Mouse (Mus musculus) CH12.LX (cell line): ENCODE data around the gene Tpm1.

Source experiments
- CTCF ChIP-seq, 2 experiments: IDR thresholded peaks in 1 of 2; conservative IDR thresholded peaks in 1 of 2; 2 replicates each; pipeline ENCODE4 v1.5.1; 2011 to 2012; ENCODE audit warnings: low read depth in 2 of 2, low read length in 2 of 2, improper control_type of control experiment in 1 of 2, inconsistent platforms in 1 of 2, mild to moderate bottlenecking in 1 of 2, moderate library complexity in 1 of 2
- ETS1 ChIP-seq: conservative IDR thresholded peaks from 2 replicates; pipeline ENCODE4 v1.6.1; 2012; ENCODE audit warnings: low read depth, mild to moderate bottlenecking, inconsistent platforms, low read length, improper control_type of control experiment, moderate library complexity
- GABPA ChIP-seq: IDR thresholded peaks from 2 replicates; pipeline ENCODE4 v1.6.1; 2012; ENCODE audit warnings: low read depth, low read length, improper control_type of control experiment, inconsistent platforms; ENCODE audit not compliant: insufficient replicate concordance
- HCFC1 ChIP-seq: IDR thresholded peaks from 2 replicates; pipeline ENCODE4 v1.6.1; 2012; ENCODE audit warnings: low read depth, mild to moderate bottlenecking, inconsistent platforms, low read length, improper control_type of control experiment
- MAX ChIP-seq: IDR thresholded peaks from 2 replicates; pipeline ENCODE4 v1.6.1; 2011; ENCODE audit warnings: low read length, improper control_type of control experiment
- MYC ChIP-seq: IDR thresholded peaks from 2 replicates; pipeline ENCODE4 v1.6.1; 2011; ENCODE audit warnings: low read depth, mild to moderate bottlenecking, improper control_type of control experiment, low read length
- POLR2A ChIP-seq: IDR thresholded peaks from 2 replicates; pipeline ENCODE4 v1.6.1; 2011; ENCODE audit warnings: low read depth, mild to moderate bottlenecking, improper control_type of control experiment, low read length
- USF1 ChIP-seq: IDR thresholded peaks from 2 replicates; pipeline ENCODE4 v1.6.1; 2014; ENCODE audit warnings: low read depth, mild to moderate bottlenecking, inconsistent platforms, low read length, improper control_type of control experiment
- ZC3H11A ChIP-seq: IDR thresholded peaks from 2 replicates; pipeline ENCODE4 v1.6.1; 2012; ENCODE audit warnings: low read depth, mild to moderate bottlenecking, inconsistent platforms, low read length, improper control_type of control experiment
- ZKSCAN1 ChIP-seq: IDR thresholded peaks from 2 replicates; pipeline ENCODE4 v1.6.1; 2012; ENCODE audit warnings: low read depth, inconsistent platforms, low read length, improper control_type of control experiment, borderline replicate concordance
- ZNF384 ChIP-seq: IDR thresholded peaks from 2 replicates; pipeline ENCODE4 v1.6.1; 2012; ENCODE audit warnings: low read depth, low read length, improper control_type of control experiment, inconsistent platforms

DNA sequence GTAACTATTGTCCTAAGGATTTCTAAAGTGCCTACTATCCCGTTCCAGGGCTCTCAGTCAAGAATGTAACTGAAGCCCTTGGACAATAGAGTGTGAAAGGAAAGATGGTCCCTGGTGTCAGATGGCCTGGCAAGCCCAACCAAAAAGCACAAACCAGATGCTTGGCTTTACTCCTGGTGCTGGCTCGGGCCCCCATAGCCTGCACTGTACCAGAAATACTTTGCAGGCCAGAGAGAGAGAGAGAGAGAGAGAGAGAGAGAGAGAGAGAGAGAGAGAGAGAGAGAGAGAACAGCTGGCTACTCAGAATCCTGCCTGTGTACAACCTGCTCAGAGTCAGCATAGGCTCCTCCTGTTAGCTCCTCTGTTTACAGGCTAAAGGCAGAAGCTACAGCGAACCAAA is 36.7 kb downstream of the Tpm1 start:
- TF ChIP-seq POLR2A (no peak), MYC (no peak), ETS1 (no peak), USF1 (no peak), CTCF (conservative IDR thresholded peaks at IDR 0.05 in 1 of 2, IDR thresholded peaks at IDR 0.05 in 1 of 2; ENCODE audit: low read depth in 2 of 2, low read length in 2 of 2) (no peak), GABPA (no peak), HCFC1 (no peak), ZKSCAN1 (no peak), ZC3H11A (no peak), MAX (no peak), ZNF384 (no peak)
